Mouse (Mus musculus): ENCODE data around the gene Cox5a. TPM values are rescaled to one million over a fixed set of nuclear protein-coding genes. Genes with fewer than 3 reads are reported as not detected.

Gene Cox5a
- 31.7 and 34.9 TPM in 2 replicates for total RNA-seq (2017)

GRCm38 (mm10) chr9:57521056-57521911, at the start of gene Cox5a:
Gene Cox5a, plus strand, starts transcription at chr9:57521274.
- peak; percentile 87 for ATAC-seq (ENCODE audit: extremely low read depth, insufficient number of reproducible peaks, low FRiP score, poor library complexity, severe bottlenecking)

GRCm38 (mm10) chr9:57485774-57486173, 35.3 kb upstream of the Cox5a start:
- ATAC-seq (ENCODE audit: extremely low read depth, insufficient number of reproducible peaks, low FRiP score, poor library complexity, severe bottlenecking): peak; percentile 75

DNA sequence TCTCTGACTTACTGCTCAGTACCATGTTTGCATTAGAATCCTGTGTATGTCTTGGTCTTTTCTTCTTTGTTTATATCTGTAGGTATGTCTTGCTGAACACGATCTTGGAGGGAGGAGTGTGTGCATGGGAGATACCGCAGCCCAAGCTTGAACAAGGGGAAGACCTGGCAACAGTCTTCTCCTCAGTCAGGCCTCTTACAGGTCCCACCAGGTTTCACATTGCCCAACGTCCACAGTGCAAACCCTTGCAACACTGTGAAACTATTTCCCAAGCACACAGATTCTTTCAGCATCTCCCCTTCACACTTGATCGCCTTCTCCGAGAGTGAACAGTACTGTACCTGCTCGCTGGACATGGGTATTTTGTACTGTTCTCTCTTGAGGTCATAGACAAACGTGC, 33.3 kb upstream of the Cox5a start:
- ATAC-seq (ENCODE audit: extremely low read depth, insufficient number of reproducible peaks, low FRiP score, poor library complexity, severe bottlenecking): no peak

DNA sequence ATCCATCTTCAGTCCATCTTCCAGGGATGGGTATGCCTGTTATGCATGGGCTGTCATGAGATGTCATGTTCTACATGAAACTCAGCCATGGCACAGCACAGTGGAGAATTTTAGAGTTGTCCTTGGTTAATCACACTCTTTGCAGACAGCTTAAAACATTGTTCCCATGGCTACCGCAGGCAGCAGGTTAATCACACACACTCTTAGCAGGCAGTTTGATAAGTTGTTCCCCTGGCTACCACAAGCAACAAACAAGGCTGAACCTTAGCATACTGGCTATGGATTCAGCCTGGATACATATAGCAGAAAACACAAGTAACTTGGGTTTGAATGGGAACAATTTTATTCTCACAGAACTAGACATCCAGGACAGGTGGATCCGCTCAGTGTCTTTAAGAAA, 27.5 kb upstream of the Cox5a start:
- ATAC-seq (ENCODE audit: extremely low read depth, insufficient number of reproducible peaks, low FRiP score, poor library complexity, severe bottlenecking): no peak

DNA sequence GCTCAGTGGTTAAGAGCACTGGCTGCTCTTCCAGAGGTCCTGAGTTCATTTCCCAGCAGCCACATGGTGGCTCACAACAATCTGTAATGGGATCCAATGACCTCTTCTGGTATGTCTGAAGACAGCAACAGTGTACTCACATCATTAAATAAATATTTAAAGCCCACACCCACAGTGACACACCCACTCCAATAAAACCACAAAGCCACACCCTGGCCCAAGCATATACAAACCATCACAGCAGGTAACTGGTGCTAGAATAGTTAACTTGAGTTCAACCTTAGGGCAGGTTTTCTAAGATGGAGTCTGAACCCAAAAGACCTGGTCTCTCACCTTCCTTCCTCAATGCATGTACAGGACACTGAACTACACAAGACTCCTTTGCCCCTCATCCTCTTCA, 26.1 kb upstream of the Cox5a start:
- no peak for ATAC-seq (ENCODE audit: extremely low read depth, insufficient number of reproducible peaks, low FRiP score, poor library complexity, severe bottlenecking)

GRCm38 (mm10) chr9:57497236-57497635, 23.8 kb upstream of the Cox5a start:
- ATAC-seq (ENCODE audit: extremely low read depth, insufficient number of reproducible peaks, low FRiP score, poor library complexity, severe bottlenecking): no peak

GRCm38 (mm10) chr9:57498536-57498935, 22.5 kb upstream of the Cox5a start:
- no peak for ATAC-seq (ENCODE audit: extremely low read depth, insufficient number of reproducible peaks, low FRiP score, poor library complexity, severe bottlenecking)

DNA sequence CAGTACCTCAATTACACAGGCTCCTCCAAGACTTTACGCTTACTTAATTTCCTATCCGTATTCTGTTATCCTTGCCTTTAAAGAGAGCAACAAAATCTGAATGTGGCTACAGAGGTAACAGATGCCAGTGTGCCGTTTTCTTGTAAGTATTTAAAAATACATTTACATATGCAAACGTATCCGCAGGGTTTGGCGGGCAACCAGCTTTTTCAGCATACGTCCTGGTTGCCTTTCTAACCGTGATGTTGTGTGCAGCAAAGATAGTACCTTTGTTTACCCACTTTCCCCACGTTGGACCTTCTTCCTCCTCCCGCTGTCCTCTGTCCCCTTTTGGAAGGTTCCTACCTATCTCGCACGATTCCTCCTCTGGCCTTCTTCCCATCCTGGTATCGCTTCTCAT, 19.6 kb upstream of the Cox5a start:
- no peak for ATAC-seq (ENCODE audit: extremely low read depth, insufficient number of reproducible peaks, low FRiP score, poor library complexity, severe bottlenecking)

DNA sequence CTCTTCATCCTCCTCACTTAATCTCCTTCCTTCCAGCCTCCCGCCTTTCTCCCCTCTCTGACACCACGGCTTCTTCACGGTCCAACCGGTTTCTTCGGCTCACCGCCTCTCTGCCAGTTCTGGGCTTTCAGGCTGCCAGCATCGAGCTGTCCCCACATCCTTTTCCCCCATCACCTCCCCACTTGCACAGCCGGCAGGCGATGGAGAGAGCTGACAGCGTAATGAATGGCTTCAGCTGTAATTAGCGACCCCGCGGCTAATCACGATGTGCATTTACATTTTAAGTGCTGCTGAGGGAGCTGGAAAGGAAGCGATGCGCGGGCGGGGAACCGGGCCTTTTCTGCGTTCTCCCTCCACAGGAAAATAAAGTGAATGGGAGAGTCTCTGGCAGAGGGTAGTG, 19.2 kb upstream of the Cox5a start:
- ATAC-seq (ENCODE audit: extremely low read depth, insufficient number of reproducible peaks, low FRiP score, poor library complexity, severe bottlenecking): no peak

DNA sequence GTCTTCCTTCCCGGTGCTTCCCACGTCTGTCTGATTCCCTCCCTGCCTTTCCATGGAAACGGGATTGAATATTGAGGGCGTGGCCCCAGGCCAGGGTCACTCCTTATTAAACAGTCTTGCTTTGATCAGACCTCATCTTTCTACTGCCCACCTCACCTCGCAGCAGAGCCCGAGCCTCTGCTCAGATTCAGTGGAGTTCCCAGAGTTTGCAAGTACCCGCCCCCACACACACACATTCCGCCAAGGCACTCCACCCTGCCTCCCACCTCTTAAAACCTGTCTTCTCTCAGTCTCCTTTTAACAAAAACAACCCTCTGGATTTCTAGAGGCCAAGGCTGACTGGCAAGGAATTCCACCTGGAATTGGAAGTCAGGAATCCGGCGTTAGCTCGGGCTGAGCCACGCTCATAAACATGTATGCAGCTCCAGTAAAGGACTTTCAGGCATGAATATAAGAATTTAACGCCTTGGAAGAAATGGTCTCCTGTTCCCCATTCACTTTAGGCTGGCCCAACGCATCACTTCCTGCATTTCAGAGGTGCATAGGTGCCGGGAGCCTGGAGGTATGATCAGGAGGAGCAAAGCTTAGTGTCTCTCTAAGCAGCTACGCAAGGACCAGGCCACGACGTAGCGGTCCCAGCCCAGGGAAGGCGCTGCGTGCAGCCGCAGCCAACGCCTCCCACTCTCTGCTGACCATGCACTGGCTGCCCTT, 18.0 kb upstream of the Cox5a start:
- no peak for ATAC-seq (ENCODE audit: extremely low read depth, insufficient number of reproducible peaks, low FRiP score, poor library complexity, severe bottlenecking)

- no peak for ATAC-seq (ENCODE audit: extremely low read depth, insufficient number of reproducible peaks, low FRiP score, poor library complexity, severe bottlenecking)
These were observed 17.3 kb upstream of the Cox5a start, which contains the start of gene Rpp25 for GRCm38 (mm10) chr9:57503622-57504380. Gene Rpp25, plus strand, starts transcription at chr9:57504026.

DNA sequence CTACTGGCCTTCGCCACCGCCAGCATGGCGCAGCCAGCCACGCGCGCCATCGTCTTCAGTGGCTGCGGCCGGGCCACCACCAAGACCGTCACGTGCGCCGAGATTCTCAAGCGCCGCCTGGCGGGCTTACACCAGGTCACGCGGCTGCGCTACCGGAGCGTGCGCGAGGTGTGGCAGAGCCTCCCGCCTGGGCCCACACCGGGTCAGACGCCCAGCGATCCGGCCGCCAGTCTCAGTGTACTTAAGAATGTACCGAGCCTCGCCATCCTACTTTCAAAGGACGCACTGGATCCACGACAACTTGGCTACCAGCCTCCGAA, 16.7 kb upstream of the Cox5a start:
- peak; percentile 30; the same call in 1 of the 2 replicates for ATAC-seq (ENCODE audit: extremely low read depth, insufficient number of reproducible peaks, low FRiP score, poor library complexity, severe bottlenecking)

- ATAC-seq (ENCODE audit: extremely low read depth, insufficient number of reproducible peaks, low FRiP score, poor library complexity, severe bottlenecking): no peak
These were observed 16.2 kb upstream of the Cox5a start for GRCm38 (mm10) chr9:57504891-57505290.

DNA sequence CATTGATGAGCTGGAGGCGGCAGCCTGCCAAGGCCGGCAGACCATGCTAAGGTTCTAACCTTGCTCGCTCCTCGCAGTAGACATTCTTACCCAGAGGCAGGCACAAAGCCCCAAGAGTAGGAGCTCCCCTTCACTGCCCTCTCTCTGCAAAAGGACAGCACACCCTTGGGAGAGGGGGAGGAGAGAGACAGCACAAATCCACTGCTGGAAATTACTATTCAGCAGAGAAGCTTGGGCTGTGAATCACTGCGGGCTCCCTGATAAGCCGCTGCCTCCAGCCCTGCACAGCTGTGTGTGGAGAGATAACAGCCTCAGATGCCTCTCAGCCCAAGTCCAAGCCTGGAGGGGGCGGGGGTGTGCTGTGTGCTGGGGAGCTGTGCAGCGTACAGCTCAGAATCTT, 15.4 kb upstream of the Cox5a start:
- no peak for ATAC-seq (ENCODE audit: extremely low read depth, insufficient number of reproducible peaks, low FRiP score, poor library complexity, severe bottlenecking)

- no peak for ATAC-seq (ENCODE audit: extremely low read depth, insufficient number of reproducible peaks, low FRiP score, poor library complexity, severe bottlenecking)
These were observed 10.5 kb upstream of the Cox5a start for GRCm38 (mm10) chr9:57510577-57510976.

- peak; percentile 67; the same call in 1 of the 2 replicates for ATAC-seq (ENCODE audit: extremely low read depth, insufficient number of reproducible peaks, low FRiP score, poor library complexity, severe bottlenecking)
These were observed 4.0 kb upstream of the Cox5a start for GRCm38 (mm10) chr9:57517113-57517512.

- ATAC-seq (ENCODE audit: extremely low read depth, insufficient number of reproducible peaks, low FRiP score, poor library complexity, severe bottlenecking): no peak
These were observed 559 bp upstream of the Cox5a start for GRCm38 (mm10) chr9:57520375-57521055.

- ATAC-seq (ENCODE audit: extremely low read depth, insufficient number of reproducible peaks, low FRiP score, poor library complexity, severe bottlenecking): no peak
These were observed 1.2 kb downstream of the Cox5a start for GRCm38 (mm10) chr9:57522114-57522860.
